Mouse (Mus musculus) midbrain, embryonic 11.5 days (tissue): ENCODE results near the gene Cyp1b1. TPM values are rescaled to one million over a fixed set of nuclear protein-coding genes. Genes with fewer than 3 reads are reported as not detected.

Experiments
- ATAC-seq: fragments of 200-750 bp; cut with Nextera tagmentation; 2 replicates; pipeline ENCODE4 v1.8.0; 2017; ENCODE audit warnings: moderate TSS enrichment, moderate library complexity; ENCODE audit not compliant: low FRiP score
- DNase-seq: peaks from one replicate; pipeline ENCODE4 v3.0.0; 2015; ENCODE audit warnings: low spot score; ENCODE audit errors: missing footprints
- H3K27ac ChIP-seq: fragments of 300-500 bp; sonication (generic); 2 replicates; pipeline ENCODE4 v1.5.1; 2014; ENCODE audit warnings: low read depth, low read length
- H3K27me3 ChIP-seq: fragments of 300-500 bp; sonication (generic); 2 replicates; pipeline ENCODE4 v1.6.1; 2014; ENCODE audit warnings: mild to moderate bottlenecking, low read length, moderate library complexity, mixed read lengths; ENCODE audit not compliant: control insufficient read depth, insufficient read depth
- H3K36me3 ChIP-seq: fragments of 300-500 bp; sonication (generic); 2 replicates; pipeline ENCODE4 v1.6.1; 2014; ENCODE audit warnings: mild to moderate bottlenecking, low read length, moderate library complexity, mixed read lengths; ENCODE audit not compliant: control insufficient read depth, insufficient read depth
- H3K4me1 ChIP-seq: fragments of 300-500 bp; sonication (generic); 2 replicates; pipeline ENCODE4 v1.6.1; 2014; ENCODE audit warnings: low read length; ENCODE audit not compliant: control insufficient read depth, insufficient read depth
- H3K4me2 ChIP-seq: fragments of 300-500 bp; sonication (generic); 2 replicates; pipeline ENCODE4 v1.6.1; 2014; ENCODE audit warnings: mild to moderate bottlenecking, moderate library complexity
- H3K4me3 ChIP-seq: fragments of 300-500 bp; sonication (generic); 2 replicates; pipeline ENCODE4 v1.5.1; 2014; ENCODE audit warnings: low read depth, low read length
- H3K9ac ChIP-seq: fragments of 300-500 bp; sonication (generic); 2 replicates; pipeline ENCODE4 v1.6.1; 2014; ENCODE audit warnings: low read length
- H3K9me3 ChIP-seq: fragments of 300-500 bp; sonication (generic); 2 replicates; pipeline ENCODE4 v1.6.1; 2016; ENCODE audit warnings: low read length; ENCODE audit not compliant: control insufficient read depth
- WGBS: fragments of 180-500 bp; shearing (Covaris S2); extraction: QIAGEN DNeasy Blood & Tissue Kit; methylation state at CpG from one replicate; pipeline ENCODE4 v1.1.7; 2014; 5-methylcytosine and 5-hydroxymethylcytosine counted together
- polyA plus RNA-seq: library from polyadenylated mRNA; unstranded; fragments of >200 nt; fragmentation: Nextera tagmentation; extraction: Ambion mirVana; gene quantifications from 2 replicates; pipeline ENCODE4 v1.2.1, GENCODE M21; 2014

The Cyp1b1 gene
- polyA plus RNA-seq, 1 experiment from 2014 or later = 1.9 TPM

GRCm38 (mm10) chr17:79720681-79721080 lies 5.8 kb upstream of the Cyp1b1 start:
- Histone ChIP-seq H3K4me3 (no peak overlapping the region), H3K4me2 (no peak overlapping the region)

GRCm38 (mm10) chr17:79715649-79716143 lies 835 bp upstream of the Cyp1b1 start:
- peaks cover 19% of the 10 kb centered on the region for H3K4me1 ChIP-seq
- DNase-seq (peak; percentile 99), ATAC-seq (peak; percentile 89)
- H3K9ac ChIP-seq = peak overlapping the region; percentile 58
- peak overlapping the region; percentile 38 for H3K4me3 ChIP-seq
- H3K27ac ChIP-seq = no peak overlapping the region
- under 1% methylated on average over 41 of the region's 42 CpGs for WGBS
- H3K9me3 ChIP-seq = peaks cover 4% of the 10 kb centered on the region; the same call in 1 of the 2 replicates
- no peaks in the 10 kb centered on the region for H3K36me3 ChIP-seq
- H3K4me2 ChIP-seq = peak overlapping the region; percentile 87
- H3K27me3 ChIP-seq = peaks cover 45% of the 10 kb centered on the region

More at GRCm38 (mm10) chr17:79720681-79721080, 5.8 kb upstream of the Cyp1b1 start:
- no peak overlapping the region for H3K27ac ChIP-seq
- ATAC-seq (no peak), DNase-seq (no peak)
- H3K9me3 ChIP-seq = peaks cover 4% of the 10 kb centered on the region; the same call in 1 of the 2 replicates
- H3K4me1 ChIP-seq = no peaks in the 10 kb centered on the region
- H3K27me3 ChIP-seq = no peaks in the 10 kb centered on the region; the same call in 1 of the 2 replicates
- WGBS = 81% methylated on average over 7 of the region's 7 CpGs
- H3K9ac ChIP-seq = no peak overlapping the region
- no peaks in the 10 kb centered on the region for H3K36me3 ChIP-seq

GRCm38 (mm10) chr17:79714368-79714895 lies 429 bp downstream of the Cyp1b1 start:
- DNase-seq (peak; percentile 96), ATAC-seq (peak; percentile 1; the same call in 1 of the 2 replicates)
- peak overlapping the region; percentile 87 for H3K4me2 ChIP-seq
- H3K4me3 ChIP-seq = peak overlapping the region; percentile 38
- peaks cover 19% of the 10 kb centered on the region for H3K4me1 ChIP-seq
- H3K9ac ChIP-seq = no peak overlapping the region; the same call in 1 of the 2 replicates
- WGBS = 0% methylated on average over 16 of the region's 16 CpGs
- peaks cover 56% of the 10 kb centered on the region for H3K27me3 ChIP-seq
- no peaks in the 10 kb centered on the region for H3K36me3 ChIP-seq
- peaks cover 4% of the 10 kb centered on the region; the same call in 1 of the 2 replicates for H3K9me3 ChIP-seq
- no peak overlapping the region for H3K27ac ChIP-seq

- DNase-seq = peak; percentile 98
- Histone ChIP-seq H3K4me2 (peak overlapping the region; percentile 87), H3K9ac (peak overlapping the region; percentile 36), H3K27ac (no peak overlapping the region), H3K27me3 (peaks cover 58% of the 10 kb centered on the region), H3K9me3 (peaks cover 4% of the 10 kb centered on the region; the same call in 1 of the 2 replicates), H3K4me1 (peaks cover 19% of the 10 kb centered on the region), H3K4me3 (peak overlapping the region; percentile 38), H3K36me3 (no peaks in the 10 kb centered on the region)
- ATAC-seq = peak; percentile 44
- under 1% methylated on average over 63 of the region's 63 CpGs for WGBS
These were observed 1.1 kb downstream of the Cyp1b1 start for GRCm38 (mm10) chr17:79713643-79714367.

DNA sequence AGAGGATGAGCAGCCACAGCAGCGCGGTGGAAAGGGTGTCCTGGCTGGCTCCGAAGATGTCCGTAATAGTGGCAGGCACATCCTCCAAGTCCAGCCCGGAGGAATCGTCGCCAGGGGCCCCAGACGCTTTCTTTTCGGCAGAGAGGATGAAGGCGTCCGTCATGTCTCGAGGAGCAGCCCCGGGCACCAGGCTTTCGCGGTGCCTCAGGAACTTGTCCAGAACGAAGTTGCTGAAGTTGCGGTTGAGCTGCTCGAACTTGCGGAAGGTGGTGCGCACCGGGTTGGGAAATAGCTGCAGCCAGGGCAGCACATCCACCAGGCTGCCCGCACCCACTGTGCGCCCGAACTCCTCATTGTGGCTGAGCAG lies 1.6 kb downstream of the Cyp1b1 start:
- ATAC-seq = no peak
- H3K36me3 ChIP-seq = no peaks in the 10 kb centered on the region
- 0% methylated on average over 24 of the region's 24 CpGs for WGBS
- H3K9ac ChIP-seq = peak overlapping the region; percentile 36
- peak overlapping the region; percentile 87 for H3K4me2 ChIP-seq
- DNase-seq = no peak
- peaks cover 4% of the 10 kb centered on the region; the same call in 1 of the 2 replicates for H3K9me3 ChIP-seq
- peaks cover 58% of the 10 kb centered on the region for H3K27me3 ChIP-seq
- peak overlapping the region; percentile 38 for H3K4me3 ChIP-seq
- H3K27ac ChIP-seq = no peak overlapping the region
- H3K4me1 ChIP-seq = peaks cover 19% of the 10 kb centered on the region

GRCm38 (mm10) chr17:79712536-79712935 lies 2.3 kb downstream of the Cyp1b1 start:
- peaks cover 22% of the 10 kb centered on the region for H3K4me1 ChIP-seq

GRCm38 (mm10) chr17:79711944-79712343 lies 2.9 kb downstream of the Cyp1b1 start:
- H3K9ac ChIP-seq = no peak overlapping the region
- H3K36me3 ChIP-seq = no peaks in the 10 kb centered on the region
- peaks cover 4% of the 10 kb centered on the region; the same call in 1 of the 2 replicates for H3K9me3 ChIP-seq
- no peak overlapping the region for H3K27ac ChIP-seq
- ATAC-seq (no peak), DNase-seq (peak; percentile 90)
- WGBS = 6% methylated on average over 6 of the region's 6 CpGs
- H3K4me1 ChIP-seq = peaks cover 22% of the 10 kb centered on the region
- H3K4me3 ChIP-seq = no peak overlapping the region
- no peak overlapping the region for H3K4me2 ChIP-seq
- H3K27me3 ChIP-seq = peaks cover 58% of the 10 kb centered on the region

More at GRCm38 (mm10) chr17:79712536-79712935, 2.3 kb downstream of the Cyp1b1 start:
- under 1% methylated on average over 9 of the region's 9 CpGs for WGBS
- peaks cover 58% of the 10 kb centered on the region for H3K27me3 ChIP-seq
- H3K36me3 ChIP-seq = no peaks in the 10 kb centered on the region
- ATAC-seq (no peak), DNase-seq (peak; percentile 94)
- no peak overlapping the region for H3K27ac ChIP-seq
- peaks cover 4% of the 10 kb centered on the region; the same call in 1 of the 2 replicates for H3K9me3 ChIP-seq
- no peak overlapping the region for H3K4me2 ChIP-seq
- no peak overlapping the region for H3K9ac ChIP-seq
- H3K4me3 ChIP-seq = no peak overlapping the region

GRCm38 (mm10) chr17:79710246-79710842 lies 4.5 kb downstream of the Cyp1b1 start:
- ATAC-seq = no peak
- Histone ChIP-seq H3K36me3 (no peaks in the 10 kb centered on the region), H3K27me3 (peaks cover 59% of the 10 kb centered on the region), H3K9ac (no peak overlapping the region), H3K4me1 (peaks cover 22% of the 10 kb centered on the region), H3K27ac (no peak overlapping the region), H3K4me2 (no peak overlapping the region), H3K9me3 (no peaks in the 10 kb centered on the region), H3K4me3 (no peak overlapping the region)
- 3% methylated on average over 15 of the region's 15 CpGs for WGBS
- peak; percentile 91 for DNase-seq
